Mouse (Mus musculus): Measurements from ENCODE around the gene Atoh7. TPM values are rescaled to one million over a fixed set of nuclear protein-coding genes. Genes with fewer than 3 reads are reported as not detected.
A peak's percentile ranks its signal among the peaks of the same experiment; 100 is the strongest.

Gene Atoh7
- total RNA-seq, 2 experiments from 2014 or later: 3.1 to 4.6 TPM

- DNase-seq (ENCODE audit: low spot score in 2 of 2): no peak
- intact Hi-C loops (cut with DNase I): no loop called here
These were observed 6.6 kb upstream of the Atoh7 start for GRCm38 (mm10) chr10:63092616-63093550.

GRCm38 (mm10) chr10:63096757-63097156 is 2.7 kb upstream of the Atoh7 start:
- intact Hi-C loops (cut with DNase I): no loop called here

GRCm38 (mm10) chr10:63098191-63098590 is 1.3 kb upstream of the Atoh7 start:
- intact Hi-C loops (cut with DNase I): no loop called here
- no peak for DNase-seq (ENCODE audit: low spot score in 2 of 2)

More at GRCm38 (mm10) chr10:63096757-63097156, 2.7 kb upstream of the Atoh7 start:
- no peak for DNase-seq (ENCODE audit: low spot score in 2 of 2)

- intact Hi-C loops (cut with DNase I): loop anchor here (10.0 kb wide), 1 partner anchor 75 kb away; the partner anchor contains the start of genes Hnrnph3 and Pbld2
- DNase-seq (ENCODE audit: low spot score in 2 of 2): peak; percentile 77 to 85
These were observed 601 bp downstream of the Atoh7 start for GRCm38 (mm10) chr10:63099941-63100562.

- no peak for DNase-seq (ENCODE audit: low spot score in 2 of 2)
- intact Hi-C loops (cut with DNase I): loop anchor here (10.0 kb wide), 1 partner anchor 76 kb away; the partner anchor contains the start of genes Hnrnph3 and Pbld2
These were observed 1.2 kb downstream of the Atoh7 start for GRCm38 (mm10) chr10:63100657-63101056.

GRCm38 (mm10) chr10:63113027-63113604 is 13.7 kb downstream of the Atoh7 start:
- no peak for DNase-seq (ENCODE audit: low spot score in 2 of 2)
- intact Hi-C loops (cut with DNase I): no loop called here

- intact Hi-C loops (cut with DNase I): no loop called here
- no peak for DNase-seq (ENCODE audit: low spot score in 2 of 2)
These were observed 14.4 kb downstream of the Atoh7 start for GRCm38 (mm10) chr10:63113716-63114360.

- DNase-seq (ENCODE audit: low spot score in 2 of 2): no peak
These were observed 16.4 kb downstream of the Atoh7 start for GRCm38 (mm10) chr10:63115881-63116280.

GRCm38 (mm10) chr10:63116376-63116775 is 16.9 kb downstream of the Atoh7 start:
- no peak for DNase-seq (ENCODE audit: low spot score in 2 of 2)
- intact Hi-C loops (cut with DNase I): no loop called here

More at GRCm38 (mm10) chr10:63115881-63116280, 16.4 kb downstream of the Atoh7 start:
- intact Hi-C loops (cut with DNase I): no loop called here

GRCm38 (mm10) chr10:63117583-63117982 is 18.1 kb downstream of the Atoh7 start:
- intact Hi-C loops (cut with DNase I): no loop called here
- DNase-seq (ENCODE audit: low spot score in 2 of 2): no peak

- DNase-seq (ENCODE audit: low spot score in 2 of 2): no peak
- intact Hi-C loops (cut with DNase I): no loop called here
These were observed 20.5 kb downstream of the Atoh7 start for GRCm38 (mm10) chr10:63119916-63120315.

- intact Hi-C loops (cut with DNase I): no loop called here
- DNase-seq (ENCODE audit: low spot score in 2 of 2): no peak
These were observed 22.5 kb downstream of the Atoh7 start for GRCm38 (mm10) chr10:63121961-63122360.

- intact Hi-C loops (cut with DNase I): no loop called here
- no peak for DNase-seq (ENCODE audit: low spot score in 2 of 2)
These were observed 23.1 kb downstream of the Atoh7 start for GRCm38 (mm10) chr10:63122516-63122915.

- intact Hi-C loops (cut with DNase I): no loop called here
- no peak for DNase-seq (ENCODE audit: low spot score in 2 of 2)
These were observed 23.7 kb downstream of the Atoh7 start for GRCm38 (mm10) chr10:63123141-63123540.

- intact Hi-C loops (cut with DNase I): no loop called here
- no peak for DNase-seq (ENCODE audit: low spot score in 2 of 2)
These were observed 24.6 kb downstream of the Atoh7 start for GRCm38 (mm10) chr10:63124016-63124415.

- DNase-seq (ENCODE audit: low spot score in 2 of 2): no peak
These were observed 25.9 kb downstream of the Atoh7 start for GRCm38 (mm10) chr10:63125343-63125742.

GRCm38 (mm10) chr10:63126116-63126515 is 26.7 kb downstream of the Atoh7 start:
- DNase-seq (ENCODE audit: low spot score in 2 of 2): no peak
- intact Hi-C loops (cut with DNase I): no loop called here

More at GRCm38 (mm10) chr10:63125343-63125742, 25.9 kb downstream of the Atoh7 start:
- intact Hi-C loops (cut with DNase I): no loop called here

- intact Hi-C loops (cut with DNase I): no loop called here
- DNase-seq (ENCODE audit: low spot score in 2 of 2): no peak
These were observed 27.7 kb downstream of the Atoh7 start for GRCm38 (mm10) chr10:63127156-63127555.

- peak in 1 of 2 experiments; percentile 59 for DNase-seq (ENCODE audit: low spot score in 2 of 2)
- intact Hi-C loops (cut with DNase I): no loop called here
These were observed 28.8 kb downstream of the Atoh7 start for GRCm38 (mm10) chr10:63128256-63128655.

GRCm38 (mm10) chr10:63130500-63130899 is 31.0 kb downstream of the Atoh7 start:
- intact Hi-C loops (cut with DNase I): no loop called here
- DNase-seq (ENCODE audit: low spot score in 2 of 2): no peak

Measured in left cerebral cortex, postnatal 36 days (tissue).